Mouse (Mus musculus) telencephalon, adult 2 months (tissue): ENCODE measurements at regions not wholly inside any gene's neighbourhood (a gene's known extent, or its start where the extent isn't known, plus 50 kb on each side); places are given as distances from the start of the nearest gene placed in this dataset.
A peak's percentile ranks its signal among the peaks of the same experiment; 100 is the strongest.

ENCODE experiments used
- DNase-seq: peaks from one replicate; pipeline ENCODE4 v3.0.0-alpha.2; 2011; ENCODE audit warnings: low read depth, low spot score

DNA sequence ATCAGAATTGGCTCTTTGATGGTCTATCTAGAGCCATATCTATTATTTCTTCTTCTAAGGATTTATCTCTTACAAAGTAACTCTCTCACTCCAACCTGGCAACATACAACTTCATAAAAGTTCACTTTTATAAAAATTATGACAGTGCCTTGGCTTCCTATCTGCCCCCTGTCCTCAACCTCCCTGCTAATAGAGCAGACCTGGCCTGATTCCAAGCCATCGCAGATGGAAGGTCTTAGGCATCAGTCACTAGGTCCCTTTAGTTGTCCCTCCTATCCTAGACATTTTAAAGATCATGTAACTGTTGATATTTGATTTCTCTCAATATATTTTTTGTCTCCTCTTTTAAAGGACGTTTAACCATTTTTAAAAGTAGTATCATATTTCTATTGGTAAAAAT lies 1974.3 kb upstream of the Slc39a10 start:
- no peak for DNase-seq

DNA sequence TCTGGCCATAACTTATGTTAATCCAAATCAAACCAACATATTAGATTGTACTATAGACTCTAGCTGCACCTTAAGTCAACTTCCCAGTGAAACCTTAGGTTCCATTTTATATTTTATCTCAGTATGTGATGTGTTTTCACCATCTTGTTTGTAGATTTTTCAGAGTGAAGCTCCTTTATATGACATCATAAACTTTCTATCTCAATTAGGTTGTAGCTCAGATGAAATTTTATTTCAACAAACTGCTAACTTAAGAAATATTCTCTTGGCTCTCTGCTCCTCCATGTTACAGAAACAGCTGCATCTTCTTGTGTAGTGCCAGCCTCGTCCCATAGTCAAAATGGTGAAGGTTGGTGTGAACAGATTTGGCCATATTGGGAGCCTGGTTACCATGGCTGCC lies 1988.7 kb upstream of the Slc39a10 start:
- DNase-seq: no peak

DNA sequence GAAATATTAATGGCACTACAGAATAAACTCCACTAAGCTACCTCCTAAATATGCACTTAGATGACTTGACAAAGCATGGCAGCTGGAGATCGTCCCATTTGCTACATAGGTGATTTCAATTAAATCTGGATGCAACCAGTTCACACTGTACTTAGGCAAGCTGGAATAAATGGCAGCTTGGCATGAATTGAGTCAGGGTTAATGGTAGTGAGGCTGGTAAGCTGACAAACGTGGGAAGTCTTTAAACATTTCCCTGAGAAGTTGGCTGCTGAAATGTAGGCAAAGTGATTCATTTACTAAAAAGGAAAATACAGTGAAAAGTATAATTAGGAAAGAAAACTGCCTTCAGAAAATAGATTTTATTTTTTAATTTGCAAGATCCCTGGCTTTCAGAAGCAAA lies 2000.9 kb upstream of the Slc39a10 start:
- peak; percentile 50 for DNase-seq

GRCm38 (mm10) chr1:48916419-48916818 lies 1984.0 kb upstream of the Tmeff2 start:
- DNase-seq: no peak

GRCm38 (mm10) chr1:48943126-48943525 lies 1957.3 kb upstream of the Tmeff2 start:
- no peak for DNase-seq

- DNase-seq: no peak
These were observed 1956.6 kb upstream of the Tmeff2 start for GRCm38 (mm10) chr1:48943826-48944225.
